Mouse (Mus musculus) kidney, adult 2 months (tissue): ENCODE results near the gene Drg2.
A peak's percentile ranks its signal among the peaks of the same experiment; 100 is the strongest.

Source experiments
- CTCF ChIP-seq: fragments of 200-500 bp; conservative IDR thresholded peaks from 2 replicates; pipeline ENCODE4 v1.5.1; 2011; ENCODE audit warnings: low read depth, mild to moderate bottlenecking, control low read depth, low read length, moderate library complexity, mixed read lengths; ENCODE audit not compliant: insufficient read depth, insufficient read length
- POLR2A ChIP-seq: fragments of 200-500 bp; IDR thresholded peaks from one replicate; pipeline ENCODE4 v1.6.1; 2011; ENCODE audit warnings: low read depth, low read length, control low read depth

DNA sequence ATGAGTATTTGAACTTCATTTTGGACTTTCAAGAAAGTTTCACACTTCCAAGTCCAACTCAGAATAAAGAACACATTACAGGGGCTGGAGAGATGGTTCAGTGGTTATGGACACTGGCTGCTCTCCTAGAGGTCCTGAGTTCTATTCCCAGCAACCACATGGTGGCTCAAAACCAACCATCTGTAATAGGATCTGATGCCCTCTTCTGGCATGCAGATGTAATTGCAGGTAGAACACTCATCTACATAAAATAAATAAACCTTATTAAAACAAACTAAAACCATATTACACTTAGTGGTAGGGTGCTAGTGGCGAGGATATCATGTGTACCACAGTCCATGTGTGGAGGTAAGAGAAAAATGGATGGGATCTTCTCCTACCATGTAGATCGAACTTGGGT lies 58.1 kb downstream of the Drg2 start:
- TF ChIP-seq POLR2A (no peak), CTCF (peak; percentile 23; the same call in 1 of the 2 replicates)
